Mouse (Mus musculus) liver, embryonic 14.5 days (tissue): ENCODE measurements around the gene Ryr1. TPM values are rescaled to one million over a fixed set of nuclear protein-coding genes. Genes with fewer than 3 reads are reported as not detected.

ENCODE experiments used
- ATAC-seq: fragments of 200-750 bp; cut with Nextera tagmentation; 2 replicates; pipeline ENCODE4 v1.8.0; 2017; ENCODE audit warnings: moderate number of reproducible peaks, mild to moderate bottlenecking, moderate library complexity; ENCODE audit not compliant: insufficient read depth
- DNase-seq, 3 experiments: peaks; one replicate each; pipeline ENCODE4 v3.0.0-alpha.2; 2012 to 2013; ENCODE audit warnings: low read depth in 3 of 3, low spot score in 3 of 3
- H3K27ac ChIP-seq: fragments of 300-500 bp; sonication (generic); 2 replicates; pipeline ENCODE4 v1.5.1; 2014; ENCODE audit warnings: moderate library complexity, mild to moderate bottlenecking, control low read depth, inconsistent platforms
- H3K27me3 ChIP-seq: fragments of 300-500 bp; sonication (generic); 2 replicates; pipeline ENCODE4 v1.6.1; 2014; ENCODE audit warnings: mild to moderate bottlenecking, low read length, moderate library complexity; ENCODE audit not compliant: control insufficient read depth, insufficient read depth
- H3K36me3 ChIP-seq: fragments of 300-500 bp; sonication (generic); replicated peaks from 2 replicates; pipeline ENCODE4 v1.6.1; 2014; ENCODE audit warnings: low read depth; ENCODE audit not compliant: control insufficient read depth, insufficient read depth
- H3K4me1 ChIP-seq, 2 experiments: fragments of 200-500 bp in 1 of 2; fragments of 300-500 bp in 1 of 2; sonication (generic) in 1 of 2; replicated peaks; 2 replicates each; pipeline ENCODE4 v1.6.1; 2012 to 2014; ENCODE audit warnings: antibody characterized with exemption in 1 of 2, inconsistent platforms in 1 of 2, low read length in 1 of 2; ENCODE audit not compliant: control insufficient read depth in 2 of 2, insufficient read depth in 2 of 2
- H3K4me2 ChIP-seq: fragments of 300-500 bp; sonication (generic); 2 replicates; pipeline ENCODE4 v1.6.1; 2014; ENCODE audit warnings: low read depth, mild to moderate bottlenecking, control low read depth, moderate library complexity
- H3K4me3 ChIP-seq, 2 experiments: fragments of 200-500 bp in 1 of 2; fragments of 300-500 bp in 1 of 2; sonication (generic) in 1 of 2; 2 replicates each; pipeline ENCODE4 v1.5.1; 2012 to 2014; ENCODE audit warnings: low read depth in 2 of 2, low read length in 2 of 2, mild to moderate bottlenecking in 2 of 2, control low read depth in 1 of 2, inconsistent platforms in 1 of 2, moderate library complexity in 1 of 2; ENCODE audit not compliant: insufficient read depth in 1 of 2
- H3K9ac ChIP-seq: fragments of 300-500 bp; sonication (generic); replicated peaks from 2 replicates; pipeline ENCODE4 v1.6.1; 2014; ENCODE audit warnings: mild to moderate bottlenecking, control low read depth, moderate library complexity
- H3K9me3 ChIP-seq: fragments of 300-500 bp; sonication (generic); 2 replicates; pipeline ENCODE4 v1.6.1; 2016; ENCODE audit warnings: low read length, mixed read lengths; ENCODE audit not compliant: control insufficient read depth
- CTCF ChIP-seq: IDR thresholded peaks from 2 replicates; pipeline ENCODE4 v1.5.1; 2016; ENCODE audit warnings: antibody characterized with exemption, low read depth, control low read depth
- EP300 ChIP-seq: IDR thresholded peaks from 2 replicates; pipeline ENCODE4 v1.6.1; 2016; ENCODE audit warnings: antibody characterized with exemption, low read depth
- WGBS: fragments of 180-500 bp; shearing (Covaris S2); extraction: QIAGEN DNeasy Blood & Tissue Kit; methylation state at CpG from one replicate; pipeline ENCODE4 v1.1.7; 2014; ENCODE audit not compliant: insufficient replicate concordance; 5-methylcytosine and 5-hydroxymethylcytosine counted together
- polyA plus RNA-seq, 2 experiments: library from polyadenylated mRNA; depleted of rRNA in 1 of 2; stranded (reverse) in 1 of 2; unstranded in 1 of 2; fragments of >200 nt; fragmentation: Nextera tagmentation in 1 of 2; extraction: Ambion mirVana in 1 of 2; gene quantifications; 2 replicates each; pipeline versions ENCODE4 v1.2.1 to v1.2.3; 2012 to 2014

The Ryr1 gene
- polyA plus RNA-seq, 2 experiments = 0.06 to 0.08 TPM

DNA sequence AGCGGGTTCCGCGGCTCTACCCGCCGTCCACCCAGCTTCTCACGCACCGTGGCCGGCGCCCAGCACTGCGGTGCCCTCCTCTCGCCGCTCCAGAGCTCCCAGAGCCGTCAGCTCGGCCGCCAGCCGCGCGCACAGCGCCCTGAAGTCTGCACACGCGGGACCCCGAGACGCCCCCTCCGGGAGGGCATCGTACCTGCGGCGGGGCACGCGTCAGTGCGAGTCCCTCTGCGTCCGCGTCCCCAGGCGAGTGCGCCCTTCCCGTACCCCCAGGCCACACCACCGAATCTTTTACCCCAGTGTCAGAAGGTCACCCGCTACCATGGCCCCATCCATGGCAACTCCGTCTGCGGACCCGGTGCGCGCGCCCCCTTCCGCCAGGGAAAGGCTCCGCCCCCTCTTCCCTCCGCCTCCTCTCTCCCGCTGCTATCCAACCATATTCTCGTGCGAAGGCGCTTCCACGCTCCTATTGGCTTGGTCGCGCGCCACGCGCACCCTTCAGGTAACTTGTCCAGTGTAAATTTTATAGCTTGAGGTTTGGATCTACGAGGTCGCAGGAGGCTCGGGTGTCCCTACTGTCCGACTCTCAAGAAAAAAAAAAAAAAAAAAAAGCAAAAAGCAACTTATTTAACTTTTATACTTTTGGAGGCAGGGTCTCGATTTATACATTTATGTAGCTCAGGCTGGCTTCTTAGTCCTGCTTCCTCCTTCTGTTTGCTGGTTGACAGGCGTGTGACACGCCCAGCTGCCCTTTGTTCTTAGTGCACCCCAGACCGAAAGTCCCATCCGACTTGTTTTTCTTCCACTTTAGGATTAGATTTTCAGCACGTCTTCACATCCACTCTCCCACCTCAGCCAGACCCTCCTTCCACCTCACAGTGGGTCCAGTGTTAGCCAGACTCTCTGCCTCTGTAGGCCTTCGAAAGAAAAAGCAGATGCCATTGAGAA, 31.1 kb upstream of the Ryr1 start, which contains the start of gene Fam98c:
TSS of gene Fam98c (minus strand) at position 397 of the 945 bp plus-strand sequence.
- TF ChIP-seq CTCF (peak; percentile 53), EP300 (no peak)
- Histone ChIP-seq H3K36me3 (no peaks in the 10 kb centered on the region), H3K9me3 (no peaks in the 10 kb centered on the region; the same call in 1 of the 2 replicates), H3K4me2 (peak within 1 kb of the TSS; percentile 99), H3K4me1 (peaks cover 0 to 7% of the 10 kb centered on the region in 2 experiments; a peak in 2 of 4 replicates), H3K9ac (peak within 1 kb of the TSS; percentile 73), H3K27ac (no peak within 1 kb of the TSS; the same call in 1 of the 2 replicates), H3K27me3 (peaks cover 7% of the 10 kb centered on the region), H3K4me3 (peak within 1 kb of the TSS; percentile 62 to 83)
- 2% methylated on average over 62 of the region's 68 CpGs for WGBS
- peak; percentile 50 to 66 (median 62) for DNase-seq
- peak; percentile 84 for ATAC-seq

GRCm38 (mm10) chr7:29155196-29155837, 30.3 kb upstream of the Ryr1 start:
- Histone ChIP-seq H3K27ac (no peak overlapping the region), H3K9ac (peak overlapping the region; percentile 73), H3K4me1 (peaks cover 0 to 7% of the 10 kb centered on the region in 2 experiments; a peak in 2 of 4 replicates), H3K4me2 (peak overlapping the region; percentile 99), H3K36me3 (no peaks in the 10 kb centered on the region), H3K9me3 (no peaks in the 10 kb centered on the region; the same call in 1 of the 2 replicates), H3K4me3 (peak overlapping the region; percentile 62 to 83), H3K27me3 (peaks cover 7% of the 10 kb centered on the region)
- ATAC-seq = peak; percentile 88
- 8% methylated on average over 37 of the region's 37 CpGs for WGBS
- no peak for TF ChIP-seq CTCF
- no peak for TF ChIP-seq EP300
- peak; percentile 70 to 76 (median 71) for DNase-seq

DNA sequence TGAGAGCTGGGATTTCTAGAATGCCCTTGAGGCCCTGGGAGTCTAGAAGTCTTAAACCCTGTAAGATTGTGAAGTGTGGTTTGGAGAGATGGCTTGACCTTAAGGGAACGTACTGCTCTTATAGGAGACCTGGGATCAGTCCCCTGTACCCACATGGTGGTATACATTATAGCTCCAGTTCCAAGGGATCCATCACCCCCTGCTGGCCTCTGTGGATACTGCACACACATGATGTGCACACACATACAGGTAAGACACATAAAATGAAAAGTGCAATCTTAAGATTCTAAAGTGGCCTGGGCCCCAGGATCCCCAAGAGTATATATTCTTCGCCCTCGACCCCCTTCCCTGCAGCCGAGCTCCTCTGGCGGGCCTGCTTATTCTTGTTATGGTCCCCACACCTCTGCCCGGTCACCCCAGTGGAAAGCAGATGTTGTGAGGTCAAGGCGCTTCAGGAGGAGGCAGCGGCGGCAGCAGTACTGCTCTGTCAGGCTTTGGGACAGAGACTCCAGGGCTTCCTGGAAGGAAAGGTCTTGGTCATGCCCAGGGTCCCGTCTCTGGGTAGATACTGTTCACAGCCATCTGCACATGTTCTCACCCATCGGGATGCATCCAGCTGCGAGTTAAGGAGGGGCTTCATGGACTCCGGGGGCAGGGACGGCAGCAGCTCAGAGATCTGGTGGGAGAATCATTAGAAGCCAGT, 29.2 kb upstream of the Ryr1 start:
- Histone ChIP-seq H3K4me1 (peaks cover 0 to 7% of the 10 kb centered on the region in 2 experiments; a peak in 2 of 4 replicates), H3K27me3 (peaks cover 6% of the 10 kb centered on the region), H3K4me2 (no peak overlapping the region), H3K9ac (no peak overlapping the region), H3K36me3 (no peaks in the 10 kb centered on the region), H3K27ac (no peak overlapping the region), H3K9me3 (no peaks in the 10 kb centered on the region; the same call in 1 of the 2 replicates), H3K4me3 (no peak overlapping the region)
- DNase-seq = no peak
- TF ChIP-seq EP300 = no peak
- peak; percentile 26; the same call in 1 of the 2 replicates for TF ChIP-seq CTCF
- no peak for ATAC-seq
- WGBS = 84% methylated on average over 14 of the region's 14 CpGs

GRCm38 (mm10) chr7:29151486-29151885, 26.5 kb upstream of the Ryr1 start:
- no peaks in the 10 kb centered on the region for H3K36me3 ChIP-seq
- no peak for ATAC-seq
- H3K4me1 ChIP-seq = peaks cover 0 to 4% of the 10 kb centered on the region in 2 experiments; a peak in 2 of 4 replicates
- no peak for TF ChIP-seq CTCF
- TF ChIP-seq EP300 = no peak
- H3K4me2 ChIP-seq = no peak overlapping the region
- H3K9me3 ChIP-seq = no peaks in the 10 kb centered on the region; the same call in 1 of the 2 replicates
- H3K27ac ChIP-seq = no peak overlapping the region
- no peak for DNase-seq
- no peaks in the 10 kb centered on the region for H3K27me3 ChIP-seq
- 58% methylated on average over 10 of the region's 10 CpGs for WGBS
- no peak overlapping the region for H3K9ac ChIP-seq
- no peak overlapping the region for H3K4me3 ChIP-seq
